Mouse (Mus musculus) megakaryocyte, embryonic 14.5 days (primary cell): ENCODE measurements at regions not wholly inside any gene's neighbourhood (a gene's known extent, or its start where the extent isn't known, plus 50 kb on each side); places are given as distances from the start of the nearest gene placed in this dataset.

Source experiments
- FLI1 ChIP-seq: IDR thresholded peaks from 2 replicates; pipeline ENCODE4 v1.6.1; 2012; ENCODE audit warnings: low read length, inconsistent platforms, mixed read lengths
- GATA1 ChIP-seq: IDR thresholded peaks from 3 replicates; pipeline ENCODE4 v1.6.1; 2012; ENCODE audit warnings: mixed read lengths, low read length, inconsistent platforms, borderline replicate concordance

- no peak for TF ChIP-seq GATA1
- no peak for TF ChIP-seq FLI1
These were observed 497.3 kb upstream of the Sall1 start for GRCm38 (mm10) chr8:89541231-89541630.
